Mouse (Mus musculus): ENCODE data around the gene 2900026A02Rik. TPM values are rescaled to one million over a fixed set of nuclear protein-coding genes. Genes with fewer than 3 reads are reported as not detected.
A peak's percentile ranks its signal among the peaks of the same experiment; 100 is the strongest.

The 2900026A02Rik gene
- polyA plus RNA-seq, 1 experiment from 2014 or later: 4.5 TPM

- peak overlapping the region; percentile 41 for H3K4me2 ChIP-seq
- no peak overlapping the region for H3K9ac ChIP-seq
- ATAC-seq (ENCODE audit: low FRiP score): no peak
- no peak overlapping the region for H3K27ac ChIP-seq
- 0 out of 2 replicates have a peak, but pooled peaks cover 2% of the 10 kb centered on the region for H3K4me1 ChIP-seq
- 21% methylated on average over 21 of the region's 21 CpGs for WGBS
- H3K27me3 ChIP-seq: no peaks in the 10 kb centered on the region
- H3K9me3 ChIP-seq: no peaks in the 10 kb centered on the region
- H3K4me3 ChIP-seq (replicated peaks): peak overlapping the region; percentile 16
- H3K36me3 ChIP-seq (replicated peaks): no peaks in the 10 kb centered on the region
These were observed 141.3 kb downstream of the 2900026A02Rik start for GRCm38 (mm10) chr5:113079783-113080182.

- 73% methylated on average over 5 of the region's 5 CpGs for WGBS
- H3K9me3 ChIP-seq: no peaks in the 10 kb centered on the region
These were observed 142.3 kb downstream of the 2900026A02Rik start for GRCm38 (mm10) chr5:113078686-113079085.

GRCm38 (mm10) chr5:113070017-113070416, 151.0 kb downstream of the 2900026A02Rik start, which contains the start of gene Crybb2:
Gene Crybb2 (minus strand): TSS chr5:113070117.
- Histone ChIP-seq H3K27me3 (no peaks in the 10 kb centered on the region), H3K36me3 (replicated peaks) (no peaks in the 10 kb centered on the region), H3K27ac (no peak within 1 kb of the TSS), H3K4me1 (0 out of 2 replicates have a peak, but pooled peaks cover 5% of the 10 kb centered on the region), H3K4me3 (replicated peaks) (no peak within 1 kb of the TSS), H3K4me2 (no peak within 1 kb of the TSS), H3K9ac (no peak within 1 kb of the TSS), H3K9me3 (no peaks in the 10 kb centered on the region)
- no peak for ATAC-seq (ENCODE audit: low FRiP score)

More at GRCm38 (mm10) chr5:113078686-113079085, 142.3 kb downstream of the 2900026A02Rik start:
- H3K4me1 ChIP-seq: 0 out of 2 replicates have a peak, but pooled peaks cover 5% of the 10 kb centered on the region
- no peak overlapping the region for H3K4me3 ChIP-seq (replicated peaks)
- H3K36me3 ChIP-seq (replicated peaks): no peaks in the 10 kb centered on the region
- no peak overlapping the region for H3K27ac ChIP-seq
- H3K9ac ChIP-seq: no peak overlapping the region
- H3K27me3 ChIP-seq: no peaks in the 10 kb centered on the region
- ATAC-seq (ENCODE audit: low FRiP score): no peak
- no peak overlapping the region for H3K4me2 ChIP-seq

- Histone ChIP-seq H3K36me3 (replicated peaks) (no peaks in the 10 kb centered on the region), H3K4me1 (peaks cover 11% of the 10 kb centered on the region), H3K27ac (no peak overlapping the region), H3K9me3 (no peaks in the 10 kb centered on the region), H3K27me3 (peaks cover 10% of the 10 kb centered on the region; the same call in 1 of the 2 replicates), H3K9ac (no peak overlapping the region), H3K4me2 (no peak overlapping the region), H3K4me3 (replicated peaks) (no peak overlapping the region)
- peak; percentile 58; the same call in 1 of the 2 replicates for ATAC-seq (ENCODE audit: low FRiP score)
- WGBS: 5% methylated on average over 16 of the region's 16 CpGs
These were observed 166.7 kb downstream of the 2900026A02Rik start for GRCm38 (mm10) chr5:113054308-113054707.

GRCm38 (mm10) chr5:113050581-113051185, 170.4 kb downstream of the 2900026A02Rik start:
- 76% methylated on average over 7 of the region's 7 CpGs for WGBS
- no peaks in the 10 kb centered on the region for H3K36me3 ChIP-seq (replicated peaks)
- no peak for ATAC-seq (ENCODE audit: low FRiP score)
- no peak overlapping the region for H3K4me3 ChIP-seq (replicated peaks)
- no peak overlapping the region for H3K4me2 ChIP-seq
- peaks cover 11% of the 10 kb centered on the region for H3K4me1 ChIP-seq
- no peak overlapping the region for H3K9ac ChIP-seq
- H3K27me3 ChIP-seq: peaks cover 7% of the 10 kb centered on the region; the same call in 1 of the 2 replicates
- no peaks in the 10 kb centered on the region for H3K9me3 ChIP-seq
- no peak overlapping the region for H3K27ac ChIP-seq

- H3K4me3 ChIP-seq (replicated peaks): no peak overlapping the region
- H3K27ac ChIP-seq: no peak overlapping the region
- no peak overlapping the region for H3K9ac ChIP-seq
- ATAC-seq (ENCODE audit: low FRiP score): no peak; the same call in 1 of the 2 replicates
- H3K9me3 ChIP-seq: no peaks in the 10 kb centered on the region
- H3K27me3 ChIP-seq: peaks cover 5% of the 10 kb centered on the region; the same call in 1 of the 2 replicates
- peaks cover 11% of the 10 kb centered on the region for H3K4me1 ChIP-seq
- no peak overlapping the region for H3K4me2 ChIP-seq
- no peaks in the 10 kb centered on the region for H3K36me3 ChIP-seq (replicated peaks)
These were observed 171.2 kb downstream of the 2900026A02Rik start for GRCm38 (mm10) chr5:113049876-113050275.

GRCm38 (mm10) chr5:113045511-113046273, 175.3 kb downstream of the 2900026A02Rik start:
- Histone ChIP-seq H3K36me3 (replicated peaks) (no peaks in the 10 kb centered on the region), H3K4me1 (peaks cover 28% of the 10 kb centered on the region), H3K27ac (no peak overlapping the region), H3K9ac (no peak overlapping the region), H3K9me3 (no peaks in the 10 kb centered on the region), H3K4me3 (replicated peaks) (no peak overlapping the region), H3K4me2 (no peak overlapping the region), H3K27me3 (no peaks in the 10 kb centered on the region)
- 85% methylated on average over 10 of the region's 10 CpGs for WGBS
- ATAC-seq (ENCODE audit: low FRiP score): no peak

- no peaks in the 10 kb centered on the region for H3K36me3 ChIP-seq (replicated peaks)
- no peaks in the 10 kb centered on the region for H3K27me3 ChIP-seq
- H3K9me3 ChIP-seq: no peaks in the 10 kb centered on the region
- H3K4me2 ChIP-seq: no peak overlapping the region
- WGBS: 84% methylated on average over 8 of the region's 8 CpGs
- H3K4me3 ChIP-seq (replicated peaks): no peak overlapping the region
- H3K4me1 ChIP-seq: peaks cover 17% of the 10 kb centered on the region
- ATAC-seq (ENCODE audit: low FRiP score): no peak
- no peak overlapping the region for H3K27ac ChIP-seq
- no peak overlapping the region for H3K9ac ChIP-seq
These were observed 177.5 kb downstream of the 2900026A02Rik start for GRCm38 (mm10) chr5:113043531-113043930.

- Histone ChIP-seq H3K27ac (peak overlapping the region; percentile 76), H3K27me3 (no peaks in the 10 kb centered on the region), H3K9me3 (no peaks in the 10 kb centered on the region), H3K4me2 (no peak overlapping the region), H3K4me3 (replicated peaks) (no peak overlapping the region), H3K36me3 (replicated peaks) (no peaks in the 10 kb centered on the region), H3K9ac (no peak overlapping the region), H3K4me1 (peaks cover 17% of the 10 kb centered on the region)
- 4% methylated on average over 5 of the region's 5 CpGs for WGBS
- peak; percentile 91 for ATAC-seq (ENCODE audit: low FRiP score)
These were observed 179.4 kb downstream of the 2900026A02Rik start for GRCm38 (mm10) chr5:113041567-113042071.

GRCm38 (mm10) chr5:113040776-113041175, 180.3 kb downstream of the 2900026A02Rik start:
- no peak for ATAC-seq (ENCODE audit: low FRiP score)
- H3K9ac ChIP-seq: no peak overlapping the region
- H3K27me3 ChIP-seq: no peaks in the 10 kb centered on the region
- peak overlapping the region; percentile 73 for H3K27ac ChIP-seq
- no peaks in the 10 kb centered on the region for H3K36me3 ChIP-seq (replicated peaks)
- no peaks in the 10 kb centered on the region for H3K9me3 ChIP-seq
- H3K4me1 ChIP-seq: peaks cover 17% of the 10 kb centered on the region
- 81% methylated on average over 6 of the region's 6 CpGs for WGBS
- H3K4me2 ChIP-seq: no peak overlapping the region
- H3K4me3 ChIP-seq (replicated peaks): no peak overlapping the region

- Histone ChIP-seq H3K4me2 (no peak overlapping the region), H3K4me1 (peaks cover 27% of the 10 kb centered on the region), H3K4me3 (replicated peaks) (no peak overlapping the region), H3K9ac (no peak overlapping the region), H3K27me3 (no peaks in the 10 kb centered on the region), H3K27ac (no peak overlapping the region), H3K9me3 (no peaks in the 10 kb centered on the region), H3K36me3 (replicated peaks) (no peaks in the 10 kb centered on the region)
- no peak for ATAC-seq (ENCODE audit: low FRiP score)
- WGBS: 81% methylated on average over 6 of the region's 6 CpGs
These were observed 182.4 kb downstream of the 2900026A02Rik start for GRCm38 (mm10) chr5:113038601-113039000.

All from forebrain, embryonic 12.5 days (tissue).